Mouse (Mus musculus) embryonic fibroblast, embryonic 13.5 days (primary cell): ENCODE results near the gene Lcorl.

Source experiments
- CTCF ChIP-seq: IDR thresholded peaks from 2 replicates; pipeline ENCODE4 v1.5.1; 2011; ENCODE audit warnings: mild to moderate bottlenecking, control low read depth, low read length, moderate library complexity, borderline replicate concordance; ENCODE audit not compliant: insufficient read depth
- POLR2A ChIP-seq: IDR thresholded peaks from 2 replicates; pipeline ENCODE4 v1.6.1; 2011; ENCODE audit warnings: low read depth, mild to moderate bottlenecking, control low read depth, low read length, moderate library complexity

- TF ChIP-seq POLR2A (no peak), CTCF (no peak)
These were observed 12.7 kb downstream of the Lcorl start for GRCm38 (mm10) chr5:45844723-45845122.
